Mouse (Mus musculus): ENCODE measurements around the gene Gramd1b.

Gene Gramd1b

GRCm38 (mm10) chr9:40300018-40300989 lies 230.9 kb downstream of the Gramd1b start:
- no peak for DNase-seq

GRCm38 (mm10) chr9:40299323-40299722 lies 231.9 kb downstream of the Gramd1b start:
- no peak for DNase-seq

DNA sequence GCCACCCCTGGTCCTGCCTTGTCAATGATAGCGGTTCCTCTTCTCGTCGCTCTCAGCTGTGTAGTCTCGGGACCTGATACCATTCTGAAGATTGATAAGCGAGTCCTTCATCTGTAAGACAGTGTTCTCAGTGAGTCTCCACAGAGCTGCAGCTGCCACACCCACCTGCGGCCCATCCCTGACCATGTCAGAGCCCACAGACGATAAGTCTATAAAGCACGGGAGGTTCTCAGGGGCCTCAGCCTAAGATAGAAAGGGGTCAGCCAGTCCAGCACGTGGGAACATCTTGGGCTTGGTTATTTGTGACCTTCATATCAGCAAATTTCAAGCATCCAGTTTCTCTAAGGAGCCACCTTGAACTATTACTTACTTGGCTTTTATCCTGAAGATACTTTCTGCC lies 233.2 kb downstream of the Gramd1b start:
- DNase-seq = no peak

- no peak for DNase-seq
Observed at GRCm38 (mm10) chr9:40296251-40296650, 234.9 kb downstream of the Gramd1b start.

- DNase-seq = no peak
Observed at GRCm38 (mm10) chr9:40294866-40295265, 236.3 kb downstream of the Gramd1b start.

- DNase-seq = no peak
Observed at GRCm38 (mm10) chr9:40294210-40294609, 237.0 kb downstream of the Gramd1b start.

- DNase-seq = no peak
Observed at GRCm38 (mm10) chr9:40293740-40294139, 237.4 kb downstream of the Gramd1b start.

- no peak for DNase-seq
Observed at GRCm38 (mm10) chr9:40293286-40293685, 237.9 kb downstream of the Gramd1b start.

DNA sequence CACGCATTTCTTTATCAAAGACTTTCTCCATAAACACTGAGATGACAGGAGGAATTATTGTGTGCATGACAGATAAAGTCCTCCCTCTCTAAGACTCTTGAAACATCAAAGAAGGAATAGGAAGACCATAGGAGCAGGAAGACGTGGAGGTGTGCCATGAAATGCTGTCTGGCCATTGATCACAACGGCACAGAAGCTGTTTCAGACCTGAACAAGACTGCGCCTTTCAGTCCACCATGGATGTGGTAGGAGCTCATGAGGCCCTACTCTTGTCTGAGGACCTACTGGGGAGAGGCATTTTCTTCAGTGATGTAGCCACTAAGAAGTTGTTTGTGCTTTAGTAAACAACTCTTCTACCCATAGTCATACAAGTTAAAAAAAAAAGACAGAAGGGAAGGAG lies 238.7 kb downstream of the Gramd1b start:
- no peak for DNase-seq

GRCm38 (mm10) chr9:40282968-40283367 lies 248.2 kb downstream of the Gramd1b start:
- DNase-seq = no peak

GRCm38 (mm10) chr9:40279438-40279837 lies 251.7 kb downstream of the Gramd1b start:
- DNase-seq = no peak

- no peak for DNase-seq
Observed at GRCm38 (mm10) chr9:40277671-40278070, 253.5 kb downstream of the Gramd1b start.

DNA sequence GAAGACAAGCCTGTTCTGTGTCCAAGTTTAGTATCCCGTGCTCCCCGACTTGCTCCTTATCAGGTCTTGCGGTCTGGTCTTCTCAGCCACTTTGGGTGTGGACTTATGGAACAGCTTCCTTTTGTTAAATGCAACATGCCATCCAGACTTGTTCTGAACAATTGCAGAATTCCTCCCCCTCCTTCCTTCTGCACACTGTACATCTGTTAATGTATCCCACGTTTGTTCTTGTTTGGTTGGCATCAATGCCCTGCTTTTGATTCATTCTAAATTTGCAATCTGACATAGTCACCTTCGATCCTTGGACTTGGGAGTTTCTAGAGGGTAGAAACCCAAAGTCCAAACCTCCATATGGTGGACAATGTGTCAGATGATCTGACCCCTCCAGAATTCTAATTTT lies 255.3 kb downstream of the Gramd1b start:
- DNase-seq = no peak

GRCm38 (mm10) chr9:40272822-40273221 lies 258.4 kb downstream of the Gramd1b start:
- no peak for DNase-seq

DNA sequence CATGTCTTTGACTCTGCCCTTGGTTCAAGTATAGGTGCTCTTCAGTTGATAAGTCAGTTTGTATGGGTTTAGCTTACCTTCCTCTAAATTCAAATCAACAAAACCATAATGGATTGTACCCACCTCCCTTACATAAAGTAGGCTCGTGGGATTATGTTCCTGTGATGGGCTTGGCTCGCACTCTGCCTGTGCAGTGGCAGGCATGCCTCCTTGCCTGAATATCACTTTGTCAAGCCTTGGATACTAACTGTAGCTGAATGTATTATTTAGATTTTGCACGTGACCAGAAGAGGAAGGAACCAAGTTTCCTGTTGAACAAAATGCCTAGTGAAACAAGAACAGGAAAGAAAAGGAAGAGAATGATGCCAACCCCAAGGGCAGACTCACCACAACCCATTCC lies 260.1 kb downstream of the Gramd1b start:
- DNase-seq = no peak

GRCm38 (mm10) chr9:40269880-40270279 lies 261.3 kb downstream of the Gramd1b start:
- DNase-seq = no peak

GRCm38 (mm10) chr9:40269103-40269861 lies 261.9 kb downstream of the Gramd1b start, which contains the start of gene Scn3b:
Gene Scn3b, plus strand, starts transcription at chr9:40269217.
- no peak for DNase-seq

DNA sequence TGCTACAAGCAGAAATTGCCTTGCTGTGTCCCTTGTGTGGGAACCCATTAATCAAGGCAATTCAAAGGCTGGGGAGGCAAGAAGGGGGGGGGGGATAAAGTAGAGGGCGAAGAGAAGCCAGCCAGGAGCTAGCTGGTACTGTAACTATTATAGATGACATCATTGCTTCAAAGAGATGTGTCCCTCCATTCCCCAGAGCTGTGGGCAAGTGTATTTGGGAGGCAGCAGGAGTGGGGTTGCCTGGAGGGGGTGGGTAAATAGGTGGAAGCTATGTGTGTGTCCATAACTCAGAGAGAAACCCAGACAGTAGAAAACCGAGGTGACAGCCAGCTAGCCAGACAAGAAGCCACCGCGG lies 262.5 kb downstream of the Gramd1b start:
- DNase-seq = no peak

DNA sequence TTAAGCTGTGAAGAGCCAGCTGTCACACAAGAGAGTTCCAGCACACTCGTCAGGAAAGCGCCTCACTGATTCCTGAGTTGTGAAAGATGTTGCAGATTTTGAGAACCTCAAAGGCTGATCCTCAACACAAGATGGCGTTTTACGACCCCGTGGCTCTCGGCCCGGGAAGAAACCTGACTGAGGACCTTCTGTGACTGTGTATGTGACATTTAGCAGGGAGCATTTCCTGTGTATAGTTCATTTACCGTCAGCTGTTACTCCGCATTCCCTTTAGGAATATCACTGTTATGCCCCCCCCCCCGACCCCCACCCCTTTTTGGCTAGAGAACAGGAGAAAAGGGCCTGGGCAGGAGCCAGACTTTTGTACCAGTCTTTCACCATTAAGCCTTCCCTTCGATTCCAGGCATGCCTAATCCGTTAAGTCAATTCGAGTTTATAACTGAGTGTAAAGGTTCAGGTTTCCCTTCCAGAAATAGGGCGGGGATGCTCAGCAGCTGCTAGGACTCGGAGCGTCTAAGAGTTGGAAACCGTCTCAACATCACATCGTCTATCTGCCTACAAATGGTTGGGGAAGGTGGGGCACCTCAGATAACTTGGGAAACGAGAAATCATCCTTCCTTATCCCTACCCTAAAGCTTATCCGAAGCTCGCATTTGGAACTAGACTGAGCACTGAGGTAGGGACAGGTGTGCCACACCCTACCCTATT lies 263.0 kb downstream of the Gramd1b start:
- DNase-seq = no peak

DNA sequence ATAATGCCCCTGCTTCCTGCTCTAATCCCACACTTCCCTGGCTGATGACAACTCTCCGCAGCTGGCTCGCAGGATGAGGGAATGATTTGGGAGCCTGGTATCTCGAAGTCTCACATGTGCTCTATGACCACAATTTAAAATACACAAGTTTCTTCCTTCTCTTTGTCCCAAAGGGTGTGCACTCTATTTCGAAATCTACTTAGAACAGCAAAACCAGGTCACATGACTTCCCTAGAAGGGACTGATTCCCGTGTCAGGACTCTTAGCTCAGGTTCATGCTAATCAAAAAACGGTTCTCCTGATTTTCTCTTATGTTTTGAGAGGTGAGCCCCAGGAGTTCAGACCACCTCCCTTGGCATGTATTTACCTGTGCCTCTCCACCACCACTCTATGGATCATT lies 267.3 kb downstream of the Gramd1b start:
- no peak for DNase-seq

- no peak for DNase-seq
Observed at GRCm38 (mm10) chr9:40252459-40252858, 278.7 kb downstream of the Gramd1b start.

DNA sequence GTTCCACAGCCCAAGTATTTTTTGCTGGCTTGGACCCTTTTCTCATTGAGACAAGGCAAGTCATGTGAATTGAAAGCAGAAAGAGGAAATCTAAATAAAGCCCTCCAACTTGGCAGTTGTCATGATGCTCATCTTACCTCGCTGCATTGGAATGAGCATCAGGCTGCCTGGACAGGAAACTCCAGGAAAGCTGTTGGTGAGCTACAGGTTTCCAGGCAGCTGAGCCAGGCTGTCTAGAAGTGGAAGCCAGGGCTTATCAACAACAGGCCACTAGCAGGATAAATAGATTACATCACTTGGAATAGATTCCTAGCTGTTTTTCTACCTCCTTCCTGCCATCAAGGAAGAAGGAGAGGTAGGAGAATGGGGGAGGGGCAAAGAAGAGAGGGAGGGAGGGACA lies 282.1 kb downstream of the Gramd1b start:
- DNase-seq = no peak

DNA sequence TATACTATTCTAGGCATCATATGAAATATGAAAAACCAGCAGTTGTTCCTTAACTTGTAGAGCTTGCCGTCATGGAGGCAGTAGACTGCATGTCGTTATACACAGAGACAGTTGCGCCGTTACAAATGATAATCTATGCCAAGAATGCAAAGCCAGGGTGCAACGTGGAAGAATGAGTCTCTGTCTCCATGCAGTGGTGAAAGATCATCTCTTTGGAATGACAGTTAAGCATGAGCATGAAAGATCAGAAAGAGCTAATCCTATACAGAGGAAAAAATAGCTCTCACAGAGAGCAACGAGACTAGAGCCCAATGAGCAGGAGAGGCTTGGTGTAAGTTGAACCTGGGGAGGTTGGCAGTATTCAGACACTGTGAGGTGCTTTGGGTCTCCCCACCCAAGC lies 284.5 kb downstream of the Gramd1b start:
- DNase-seq = no peak

All from thymus, postnatal 14 days (tissue).